Mouse (Mus musculus): ENCODE results near the gene Aldh3b2. TPM values are rescaled to one million over a fixed set of nuclear protein-coding genes. Genes with fewer than 3 reads are reported as not detected.

Aldh3b2 gene
- polyA plus RNA-seq, 1 experiment from 2014 or later = 5.8 TPM

- 81% methylated on average over 9 of the region's 9 CpGs for WGBS
- Histone ChIP-seq H3K9ac (ENCODE audit: low read depth, low read length) (no peak overlapping the region), H3K36me3 (ENCODE audit: insufficient read depth, low read length) (no peaks in the 10 kb centered on the region), H3K4me1 (replicated peaks; ENCODE audit: insufficient read depth, low read length) (peaks cover 13% of the 10 kb centered on the region), H3K4me3 (replicated peaks; ENCODE audit: low read depth, low read length) (no peak overlapping the region), H3K4me2 (ENCODE audit: low read length) (no peak overlapping the region), H3K27ac (no peak overlapping the region), H3K27me3 (ENCODE audit: insufficient read depth, low read length) (no peaks in the 10 kb centered on the region), H3K9me3 (replicated peaks; ENCODE audit: low read length) (no peaks in the 10 kb centered on the region)
- DNase-seq (ENCODE audit: low spot score) = no peak
- TF ChIP-seq CTCF (IDR thresholded peaks at IDR 0.05; ENCODE audit: low read depth) = no peak
- no peak for ATAC-seq (replicated peaks; ENCODE audit: low FRiP score, low read depth)
These were observed 8.8 kb downstream of the Aldh3b2 start for GRCm38 (mm10) chr19:3980917-3981316.

- TF ChIP-seq CTCF (IDR thresholded peaks at IDR 0.05; ENCODE audit: low read depth) = no peak
- Histone ChIP-seq H3K27me3 (ENCODE audit: insufficient read depth, low read length) (no peaks in the 10 kb centered on the region), H3K27ac (no peak overlapping the region), H3K9ac (ENCODE audit: low read depth, low read length) (peak overlapping the region; percentile 23; the same call in 1 of the 2 replicates), H3K9me3 (replicated peaks; ENCODE audit: low read length) (no peaks in the 10 kb centered on the region), H3K4me2 (ENCODE audit: low read length) (no peak overlapping the region), H3K36me3 (ENCODE audit: insufficient read depth, low read length) (0 out of 2 replicates have a peak, but pooled peaks cover 3% of the 10 kb centered on the region), H3K4me1 (replicated peaks; ENCODE audit: insufficient read depth, low read length) (peaks cover 26% of the 10 kb centered on the region), H3K4me3 (replicated peaks; ENCODE audit: low read depth, low read length) (no peak overlapping the region)
- DNase-seq (ENCODE audit: low spot score) = no peak
- ATAC-seq (replicated peaks; ENCODE audit: low FRiP score, low read depth) = no peak
- WGBS = 53% methylated on average over 9 of the region's 9 CpGs
These were observed 11.5 kb downstream of the Aldh3b2 start for GRCm38 (mm10) chr19:3983527-3984200.

- Histone ChIP-seq H3K9me3 (replicated peaks; ENCODE audit: low read length) (no peaks in the 10 kb centered on the region), H3K9ac (ENCODE audit: low read depth, low read length) (no peak overlapping the region), H3K36me3 (ENCODE audit: insufficient read depth, low read length) (0 out of 2 replicates have a peak, but pooled peaks cover 3% of the 10 kb centered on the region), H3K4me1 (replicated peaks; ENCODE audit: insufficient read depth, low read length) (peaks cover 26% of the 10 kb centered on the region), H3K4me2 (ENCODE audit: low read length) (peak overlapping the region; percentile 3; the same call in 1 of the 2 replicates), H3K27ac (peak overlapping the region; percentile 87), H3K27me3 (ENCODE audit: insufficient read depth, low read length) (no peaks in the 10 kb centered on the region), H3K4me3 (replicated peaks; ENCODE audit: low read depth, low read length) (no peak overlapping the region)
- no peak for TF ChIP-seq CTCF (IDR thresholded peaks at IDR 0.05; ENCODE audit: low read depth)
- peak; percentile 84 for DNase-seq (ENCODE audit: low spot score)
- 10% methylated on average over 8 of the region's 8 CpGs for WGBS
- ATAC-seq (replicated peaks; ENCODE audit: low FRiP score, low read depth) = peak; percentile 85
These were observed 13.1 kb downstream of the Aldh3b2 start for GRCm38 (mm10) chr19:3985261-3985681.

GRCm38 (mm10) chr19:3986334-3986733, 14.2 kb downstream of the Aldh3b2 start, which contains the start of gene Acy3:
Acy3 (plus strand) TSS chr19:3986570.
- ATAC-seq (replicated peaks; ENCODE audit: low FRiP score, low read depth) = peak; percentile 78
- peak; percentile 94 for DNase-seq (ENCODE audit: low spot score)
- Histone ChIP-seq H3K27ac (peak within 1 kb of the TSS; percentile 87), H3K9ac (ENCODE audit: low read depth, low read length) (peak within 1 kb of the TSS; percentile 38), H3K36me3 (ENCODE audit: insufficient read depth, low read length) (0 out of 2 replicates have a peak, but pooled peaks cover 3% of the 10 kb centered on the region), H3K4me2 (ENCODE audit: low read length) (peak within 1 kb of the TSS; percentile 48), H3K9me3 (replicated peaks; ENCODE audit: low read length) (no peaks in the 10 kb centered on the region), H3K4me1 (replicated peaks; ENCODE audit: insufficient read depth, low read length) (peaks cover 26% of the 10 kb centered on the region), H3K27me3 (ENCODE audit: insufficient read depth, low read length) (no peaks in the 10 kb centered on the region), H3K4me3 (replicated peaks; ENCODE audit: low read depth, low read length) (0 out of 2 replicates have a peak within 1 kb of the TSS, but pooled peaks have one; percentile 7)
- WGBS = 5% methylated on average over 8 of the region's 8 CpGs
- TF ChIP-seq CTCF (IDR thresholded peaks at IDR 0.05; ENCODE audit: low read depth) = no peak

GRCm38 (mm10) chr19:3988066-3988465, 15.9 kb downstream of the Aldh3b2 start:
- Histone ChIP-seq H3K9me3 (replicated peaks; ENCODE audit: low read length) (no peaks in the 10 kb centered on the region), H3K4me2 (ENCODE audit: low read length) (no peak overlapping the region), H3K4me1 (replicated peaks; ENCODE audit: insufficient read depth, low read length) (peaks cover 26% of the 10 kb centered on the region), H3K27me3 (ENCODE audit: insufficient read depth, low read length) (no peaks in the 10 kb centered on the region), H3K27ac (no peak overlapping the region), H3K4me3 (replicated peaks; ENCODE audit: low read depth, low read length) (no peak overlapping the region), H3K36me3 (ENCODE audit: insufficient read depth, low read length) (0 out of 2 replicates have a peak, but pooled peaks cover 3% of the 10 kb centered on the region), H3K9ac (ENCODE audit: low read depth, low read length) (no peak overlapping the region)
- 84% methylated on average over 14 of the region's 14 CpGs for WGBS
- TF ChIP-seq CTCF (IDR thresholded peaks at IDR 0.05; ENCODE audit: low read depth) = no peak
- DNase-seq (ENCODE audit: low spot score) = no peak
- ATAC-seq (replicated peaks; ENCODE audit: low FRiP score, low read depth) = no peak

DNA sequence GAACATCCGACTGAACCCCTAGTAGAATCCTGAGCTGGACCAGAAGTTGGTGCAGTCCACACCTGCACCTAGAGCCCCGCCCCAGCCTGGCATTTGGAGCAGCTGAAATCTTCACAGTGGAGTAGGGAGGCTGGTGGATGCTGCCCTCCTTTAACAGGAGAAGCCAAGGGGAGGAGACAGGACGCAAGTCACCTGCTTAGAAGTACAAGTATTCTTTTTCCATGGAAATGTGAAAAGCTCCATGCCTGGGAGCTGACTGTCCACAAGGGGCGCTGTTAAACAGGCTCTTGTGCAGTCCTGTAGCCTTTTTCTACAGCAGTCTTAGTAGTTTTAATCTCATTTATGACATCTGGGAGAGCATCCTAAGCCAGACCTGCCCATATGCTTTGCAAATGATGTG, 16.6 kb downstream of the Aldh3b2 start:
- Histone ChIP-seq H3K4me2 (ENCODE audit: low read length) (no peak overlapping the region), H3K4me3 (replicated peaks; ENCODE audit: low read depth, low read length) (no peak overlapping the region), H3K27me3 (ENCODE audit: insufficient read depth, low read length) (no peaks in the 10 kb centered on the region), H3K9me3 (replicated peaks; ENCODE audit: low read length) (no peaks in the 10 kb centered on the region), H3K36me3 (ENCODE audit: insufficient read depth, low read length) (0 out of 2 replicates have a peak, but pooled peaks cover 3% of the 10 kb centered on the region), H3K4me1 (replicated peaks; ENCODE audit: insufficient read depth, low read length) (peaks cover 26% of the 10 kb centered on the region), H3K27ac (no peak overlapping the region), H3K9ac (ENCODE audit: low read depth, low read length) (no peak overlapping the region)
- 96% methylated on average over 4 of the region's 4 CpGs for WGBS
- TF ChIP-seq CTCF (IDR thresholded peaks at IDR 0.05; ENCODE audit: low read depth) = peak; percentile 45
- ATAC-seq (replicated peaks; ENCODE audit: low FRiP score, low read depth) (no peak), DNase-seq (ENCODE audit: low spot score) (no peak)
